Mouse (Mus musculus): ENCODE data around the gene Plin2.
A peak's percentile ranks its signal among the peaks of the same experiment; 100 is the strongest.
"Not testable (repeated sequence)": the region's sequence is repeated elsewhere in the genome, so short reads cannot be mapped to it uniquely, and the experiment has no call there.

The Plin2 gene

GRCm38 (mm10) chr4:86625463-86625862 lies 44.4 kb downstream of the Plin2 start:
- no peak for DNase-seq

- not testable (repeated sequence) for DNase-seq
These were observed 47.3 kb downstream of the Plin2 start for GRCm38 (mm10) chr4:86622532-86622931.

DNA sequence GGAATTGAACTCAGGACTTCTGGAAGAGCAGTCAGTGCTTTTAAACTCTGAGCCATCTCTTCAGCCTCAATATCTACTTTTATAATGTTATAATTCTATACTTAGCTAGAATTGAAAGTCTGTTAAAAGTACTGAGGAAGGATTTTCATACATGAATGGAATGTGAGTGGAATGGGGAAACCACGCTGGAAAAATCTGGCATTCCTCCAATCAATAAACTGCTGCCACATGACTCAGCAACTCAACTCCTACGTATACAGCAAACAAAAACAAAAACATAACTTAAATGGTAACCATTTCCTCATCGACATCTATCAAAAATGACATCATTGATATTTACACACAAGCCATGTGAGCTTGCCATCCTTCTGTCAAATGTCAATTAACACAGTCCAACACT lies 47.7 kb downstream of the Plin2 start:
- no peak for DNase-seq

DNA sequence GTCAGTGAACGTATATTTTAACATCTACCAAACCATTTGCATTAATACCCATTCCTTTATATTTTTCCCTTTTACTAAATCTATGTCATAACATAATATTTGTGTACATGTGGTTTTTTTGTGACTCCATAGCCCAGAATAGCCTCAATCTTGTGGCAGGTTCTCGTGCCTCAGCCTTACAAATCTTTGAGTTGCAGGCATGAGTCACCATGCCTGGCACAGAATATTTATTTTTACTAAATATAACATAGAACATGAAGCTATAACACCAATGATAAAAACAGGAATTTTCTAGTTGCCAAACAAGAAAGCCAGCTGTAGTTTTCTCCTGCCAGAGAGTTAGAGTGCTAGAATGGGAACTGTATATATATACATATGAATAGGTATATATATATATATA lies 49.4 kb downstream of the Plin2 start:
- no peak for DNase-seq

GRCm38 (mm10) chr4:86612289-86612620 lies 57.6 kb downstream of the Plin2 start:
- DNase-seq: no peak

DNA sequence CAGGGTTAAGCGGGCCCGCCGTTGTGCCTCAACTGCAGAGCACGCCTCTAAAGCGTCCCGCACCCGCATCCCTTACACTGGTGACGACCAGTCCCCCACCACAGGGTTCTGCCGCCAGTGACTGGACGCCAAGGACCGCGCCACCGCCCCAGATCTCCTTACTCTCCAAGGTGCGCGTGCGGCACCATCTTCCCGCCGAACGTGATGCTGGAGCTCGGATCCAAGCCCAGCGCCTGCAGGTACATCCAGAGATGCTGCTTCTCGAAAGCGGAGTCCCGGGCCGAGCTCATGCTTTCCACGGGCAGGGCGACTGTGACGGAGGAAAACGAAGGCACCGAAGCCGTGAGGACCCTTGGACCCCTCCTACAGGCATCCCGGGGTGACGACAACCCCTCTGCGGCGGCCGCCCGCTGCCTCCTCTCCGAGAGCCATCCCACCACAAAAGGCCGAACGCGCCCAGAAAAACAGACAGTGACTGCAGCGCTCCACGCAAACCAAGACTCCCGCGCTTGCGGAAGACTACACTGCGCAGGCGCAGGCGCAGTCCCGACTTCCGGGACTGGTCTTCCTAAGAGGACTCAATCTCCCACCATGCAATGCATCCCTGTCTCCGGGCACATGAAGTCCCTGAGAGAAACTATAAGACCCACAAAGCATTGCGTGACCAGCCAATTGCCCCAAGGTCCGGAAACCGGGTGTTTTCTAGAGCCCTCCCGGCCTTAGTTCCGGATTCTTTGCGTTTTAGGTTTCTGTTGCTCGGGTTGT lies 58.2 kb downstream of the Plin2 start, which contains the start of gene Haus6:
Haus6 (minus strand) TSS at position 532 of the 765 bp plus-strand sequence.
- DNase-seq: peak; percentile 94
